Mouse (Mus musculus) hindbrain, postnatal 0 days (tissue): ENCODE results near the gene Gm20388. TPM values are rescaled to one million over a fixed set of nuclear protein-coding genes. Genes with fewer than 3 reads are reported as not detected.

ENCODE experiments used
- ATAC-seq: fragments of 200-750 bp; cut with Nextera tagmentation; 2 replicates; pipeline ENCODE4 v1.8.0; 2017; ENCODE audit warnings: mild to moderate bottlenecking, moderate TSS enrichment, moderate library complexity
- DNase-seq: peaks from one replicate; pipeline ENCODE4 v3.0.0-alpha.2; 2015; ENCODE audit warnings: low spot score
- H3K27ac ChIP-seq: fragments of 300-500 bp; sonication (generic); 2 replicates; pipeline ENCODE4 v1.5.1; 2014; ENCODE audit warnings: mild to moderate bottlenecking
- H3K27me3 ChIP-seq: fragments of 300-500 bp; sonication (generic); 2 replicates; pipeline ENCODE4 v1.6.1; 2014; ENCODE audit warnings: low read length, mixed read lengths; ENCODE audit not compliant: insufficient read depth
- H3K36me3 ChIP-seq: fragments of 300-500 bp; sonication (generic); 2 replicates; pipeline ENCODE4 v1.6.1; 2014; ENCODE audit warnings: low read length, mixed read lengths; ENCODE audit not compliant: insufficient read depth
- H3K4me1 ChIP-seq: fragments of 300-500 bp; sonication (generic); 2 replicates; pipeline ENCODE4 v1.6.1; 2014; ENCODE audit warnings: antibody characterized with exemption, low read length, mixed read lengths; ENCODE audit not compliant: insufficient read depth
- H3K4me2 ChIP-seq: fragments of 300-500 bp; sonication (generic); 2 replicates; pipeline ENCODE4 v1.6.1; 2014; ENCODE audit warnings: low read depth, mild to moderate bottlenecking, low read length, moderate library complexity, mixed read lengths
- H3K4me3 ChIP-seq: fragments of 300-500 bp; sonication (generic); 2 replicates; pipeline ENCODE4 v1.5.1; 2014; ENCODE audit warnings: low read length
- H3K9ac ChIP-seq: fragments of 300-500 bp; sonication (generic); replicated peaks from 2 replicates; pipeline ENCODE4 v1.6.1; 2014; ENCODE audit warnings: mild to moderate bottlenecking, low read length, moderate library complexity, mixed read lengths
- H3K9me3 ChIP-seq: fragments of 300-500 bp; sonication (generic); 2 replicates; pipeline ENCODE4 v1.6.1; 2016; ENCODE audit warnings: low read length, mixed read lengths
- CTCF ChIP-seq: IDR thresholded peaks from 2 replicates; pipeline ENCODE4 v1.5.1; 2016; ENCODE audit warnings: antibody characterized with exemption, control low read depth, low read depth
- WGBS: fragments of 180-500 bp; shearing (Covaris S2); extraction: QIAGEN DNeasy Blood & Tissue Kit; methylation state at CpG from one replicate; pipeline ENCODE4 v1.1.7; 2014; 5-methylcytosine and 5-hydroxymethylcytosine counted together
- polyA plus RNA-seq: library from polyadenylated mRNA; unstranded; fragments of >200 nt; fragmentation: Nextera tagmentation; extraction: Ambion mirVana; gene quantifications from 2 replicates; pipeline ENCODE4 v1.2.1, GENCODE M21; 2015
- total RNA-seq: library from RNA; depleted of rRNA; stranded (reverse); fragments of >200 nt; gene quantifications from 2 replicates; pipeline ENCODE4 v1.2.3, GENCODE M21; 2014

The Gm20388 gene
- total and polyA plus RNA-seq, 2 experiments from 2014 or later: 71.3 TPM; not detected in 1

- no peak for TF ChIP-seq CTCF
- H3K27ac ChIP-seq: no peak overlapping the region
Observed at GRCm38 (mm10) chr8:123819683-123820610, 3909.3 kb downstream of the Gm20388 start.

GRCm38 (mm10) chr8:123820780-123821179 lies 3910.1 kb downstream of the Gm20388 start:
- Histone ChIP-seq H3K9ac (no peak overlapping the region), H3K9me3 (no peaks in the 10 kb centered on the region), H3K36me3 (peaks cover 11% of the 10 kb centered on the region), H3K27me3 (no peaks in the 10 kb centered on the region), H3K27ac (no peak overlapping the region), H3K4me3 (no peak overlapping the region), H3K4me2 (no peak overlapping the region), H3K4me1 (no peaks in the 10 kb centered on the region)
- ATAC-seq (no peak), DNase-seq (no peak)
- TF ChIP-seq CTCF: no peak
- 94% methylated on average over 6 of the region's 6 CpGs for WGBS

More at GRCm38 (mm10) chr8:123819683-123820610, 3909.3 kb downstream of the Gm20388 start:
- no peak overlapping the region for H3K4me3 ChIP-seq
- no peaks in the 10 kb centered on the region for H3K27me3 ChIP-seq
- no peaks in the 10 kb centered on the region for H3K9me3 ChIP-seq
- H3K9ac ChIP-seq: no peak overlapping the region
- H3K36me3 ChIP-seq: peaks cover 9% of the 10 kb centered on the region
- no peak overlapping the region for H3K4me2 ChIP-seq
- H3K4me1 ChIP-seq: no peaks in the 10 kb centered on the region
- DNase-seq: no peak
- no peak for ATAC-seq
- WGBS: 92% methylated on average over 19 of the region's 19 CpGs

GRCm38 (mm10) chr8:123823111-123823510 lies 3912.5 kb downstream of the Gm20388 start:
- Histone ChIP-seq H3K9me3 (no peaks in the 10 kb centered on the region), H3K9ac (no peak overlapping the region), H3K27ac (no peak overlapping the region), H3K4me2 (no peak overlapping the region), H3K4me3 (no peak overlapping the region), H3K36me3 (peaks cover 23% of the 10 kb centered on the region), H3K4me1 (no peaks in the 10 kb centered on the region), H3K27me3 (no peaks in the 10 kb centered on the region)
- WGBS: 96% methylated on average over 10 of the region's 10 CpGs
- TF ChIP-seq CTCF: peak; percentile 40
- DNase-seq (no peak), ATAC-seq (no peak)

- no peak overlapping the region for H3K9ac ChIP-seq
- H3K9me3 ChIP-seq: no peaks in the 10 kb centered on the region
- H3K27me3 ChIP-seq: no peaks in the 10 kb centered on the region
- DNase-seq (no peak), ATAC-seq (no peak)
- 93% methylated on average over 18 of the region's 18 CpGs for WGBS
- TF ChIP-seq CTCF: no peak
- peaks cover 28% of the 10 kb centered on the region for H3K36me3 ChIP-seq
- H3K4me1 ChIP-seq: no peaks in the 10 kb centered on the region
- no peak overlapping the region for H3K4me2 ChIP-seq
- no peak overlapping the region for H3K27ac ChIP-seq
- H3K4me3 ChIP-seq: no peak overlapping the region
Observed at GRCm38 (mm10) chr8:123823532-123824123, 3913.0 kb downstream of the Gm20388 start.

- H3K27me3 ChIP-seq: no peaks in the 10 kb centered on the region
- H3K9ac ChIP-seq: no peak overlapping the region
- no peak overlapping the region for H3K4me3 ChIP-seq
- H3K4me2 ChIP-seq: no peak overlapping the region
- peak; percentile 79 for TF ChIP-seq CTCF
- no peaks in the 10 kb centered on the region for H3K4me1 ChIP-seq
- peaks cover 48% of the 10 kb centered on the region for H3K36me3 ChIP-seq
- WGBS: 57% methylated on average over 9 of the region's 9 CpGs
- no peak overlapping the region for H3K27ac ChIP-seq
- H3K9me3 ChIP-seq: no peaks in the 10 kb centered on the region
- peak; percentile 69; the same call in 1 of the 2 replicates for ATAC-seq
- DNase-seq: peak; percentile 67
Observed at GRCm38 (mm10) chr8:123826001-123826400, 3915.4 kb downstream of the Gm20388 start.

- H3K4me1 ChIP-seq: no peaks in the 10 kb centered on the region
- DNase-seq (no peak), ATAC-seq (no peak)
- no peak overlapping the region for H3K4me2 ChIP-seq
- TF ChIP-seq CTCF: no peak
- H3K27ac ChIP-seq: no peak overlapping the region
- no peaks in the 10 kb centered on the region for H3K9me3 ChIP-seq
- WGBS: 92% methylated on average over 7 of the region's 7 CpGs
- no peaks in the 10 kb centered on the region for H3K27me3 ChIP-seq
- no peak overlapping the region for H3K9ac ChIP-seq
- no peak overlapping the region for H3K4me3 ChIP-seq
- peaks cover 56% of the 10 kb centered on the region for H3K36me3 ChIP-seq
Observed at GRCm38 (mm10) chr8:123826758-123827157, 3916.1 kb downstream of the Gm20388 start.
